Mouse (Mus musculus) brain, embryonic 14.5 days (tissue): ENCODE measurements around the gene 1700011L22Rik.

Source experiments
- CTCF ChIP-seq: fragments of 200-500 bp; IDR thresholded peaks from 2 replicates; pipeline ENCODE4 v1.5.1; 2012; ENCODE audit warnings: inconsistent platforms, mild to moderate bottlenecking, moderate library complexity, borderline replicate concordance; ENCODE audit not compliant: insufficient read depth, insufficient read length; ENCODE audit errors: extremely low read depth
- POLR2A ChIP-seq: fragments of 200-500 bp; IDR thresholded peaks from 2 replicates; pipeline ENCODE4 v1.6.1; 2012; ENCODE audit warnings: mild to moderate bottlenecking, inconsistent platforms, borderline replicate concordance; ENCODE audit not compliant: poor library complexity, insufficient read depth, insufficient read length, severe bottlenecking; ENCODE audit errors: extremely low read depth

- no peak for TF ChIP-seq POLR2A
- no peak for TF ChIP-seq CTCF
Observed at GRCm38 (mm10) chr8:79165276-79165675, 83.1 kb downstream of the 1700011L22Rik start.
